Mouse (Mus musculus) lung, embryonic 14.5 days (tissue): ENCODE measurements at regions not wholly inside any gene's neighbourhood (a gene's known extent, or its start where the extent isn't known, plus 50 kb on each side); places are given as distances from the start of the nearest gene placed in this dataset.

Experiments
- ATAC-seq: fragments of 200-750 bp; cut with Nextera tagmentation; 2 replicates; pipeline ENCODE4 v1.8.0; 2017; ENCODE audit warnings: mild to moderate bottlenecking, moderate TSS enrichment, moderate library complexity; ENCODE audit not compliant: insufficient read depth
- DNase-seq: peaks from one replicate; pipeline ENCODE4 v3.0.0-alpha.2; 2015
- H3K27ac ChIP-seq: fragments of 300-500 bp; sonication (generic); 2 replicates; pipeline ENCODE4 v1.5.1; 2014; ENCODE audit warnings: low read depth, mild to moderate bottlenecking, moderate library complexity
- H3K27me3 ChIP-seq: fragments of 300-500 bp; sonication (generic); 2 replicates; pipeline ENCODE4 v1.6.1; 2014; ENCODE audit warnings: low read length, control low read depth; ENCODE audit not compliant: insufficient read depth
- H3K36me3 ChIP-seq: fragments of 300-500 bp; sonication (generic); 2 replicates; pipeline ENCODE4 v1.6.1; 2014; ENCODE audit warnings: control low read depth; ENCODE audit not compliant: insufficient read depth
- H3K4me1 ChIP-seq: fragments of 300-500 bp; sonication (generic); 2 replicates; pipeline ENCODE4 v1.6.1; 2014; ENCODE audit warnings: antibody characterized with exemption, control low read depth; ENCODE audit not compliant: insufficient read depth
- H3K4me2 ChIP-seq: fragments of 300-500 bp; sonication (generic); 2 replicates; pipeline ENCODE4 v1.6.1; 2014; ENCODE audit warnings: mild to moderate bottlenecking
- H3K4me3 ChIP-seq: fragments of 300-500 bp; sonication (generic); 2 replicates; pipeline ENCODE4 v1.5.1; 2014; ENCODE audit warnings: low read depth, low read length
- H3K9ac ChIP-seq: fragments of 300-500 bp; sonication (generic); 2 replicates; pipeline ENCODE4 v1.6.1; 2014
- H3K9me3 ChIP-seq: fragments of 300-500 bp; sonication (generic); 2 replicates; pipeline ENCODE4 v1.6.1; 2016; ENCODE audit warnings: low read depth, low read length, control low read depth
- CTCF ChIP-seq: IDR thresholded peaks from 2 replicates; pipeline ENCODE4 v1.5.1; 2016; ENCODE audit warnings: antibody characterized with exemption, low read depth
- WGBS: fragments of 180-500 bp; shearing (Covaris S2); extraction: QIAGEN DNeasy Blood & Tissue Kit; methylation state at CpG from one replicate; pipeline ENCODE4 v1.1.7; 2014; 5-methylcytosine and 5-hydroxymethylcytosine counted together

DNA sequence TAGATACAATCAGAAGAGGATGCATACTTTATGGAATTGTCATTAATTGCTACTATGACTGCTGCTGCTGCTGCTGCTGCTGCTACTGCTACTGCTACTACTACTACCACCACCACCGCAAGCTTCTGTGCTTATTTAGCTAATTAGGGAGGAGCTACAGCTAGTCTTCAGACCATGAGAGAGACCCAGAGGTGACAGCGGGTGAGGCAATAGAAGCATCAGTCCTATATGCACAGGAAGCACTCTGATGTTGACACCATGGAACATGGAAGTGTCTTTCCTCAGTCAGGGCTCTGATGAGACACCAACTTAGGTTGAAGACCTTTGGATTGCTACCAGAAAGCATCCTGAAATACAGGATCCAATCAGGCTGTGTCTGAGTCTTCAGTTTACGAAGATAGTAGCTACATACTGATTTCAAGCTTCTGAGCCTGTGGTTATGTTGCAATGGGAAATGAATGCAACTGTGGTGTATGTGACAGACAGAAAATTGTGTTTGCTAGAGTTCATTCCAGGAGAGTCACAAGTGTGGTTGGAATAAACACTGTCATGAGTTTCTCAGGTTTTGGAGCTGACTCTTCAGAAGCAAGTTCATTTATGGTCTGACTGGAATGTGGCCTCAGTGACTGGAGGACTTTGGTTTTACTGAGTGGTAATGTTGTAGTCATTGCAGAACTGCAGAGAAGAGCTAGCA is 355.0 kb downstream of the Mex3b start:
- Histone ChIP-seq H3K36me3 (no peaks in the 10 kb centered on the region), H3K9me3 (no peaks in the 10 kb centered on the region), H3K4me1 (0 out of 2 replicates have a peak, but pooled peaks cover 3% of the 10 kb centered on the region), H3K27ac (no peak overlapping the region), H3K4me3 (no peak overlapping the region), H3K9ac (no peak overlapping the region), H3K27me3 (no peaks in the 10 kb centered on the region), H3K4me2 (no peak overlapping the region)
- ATAC-seq (no peak), DNase-seq (no peak)
- 71% methylated on average over 3 of the region's 3 CpGs for WGBS
- no peak for TF ChIP-seq CTCF

GRCm38 (mm10) chr7:83227262-83228108 is 357.2 kb upstream of the Tmc3 start:
- H3K4me3 ChIP-seq: no peak overlapping the region
- no peak for TF ChIP-seq CTCF
- no peak overlapping the region for H3K9ac ChIP-seq
- H3K27me3 ChIP-seq: no peaks in the 10 kb centered on the region
- peaks cover 10% of the 10 kb centered on the region; the same call in 1 of the 2 replicates for H3K4me1 ChIP-seq
- WGBS: 43% methylated on average over 7 of the region's 7 CpGs
- H3K4me2 ChIP-seq: no peak overlapping the region
- ATAC-seq (no peak), DNase-seq (peak; percentile 70)
- H3K36me3 ChIP-seq: no peaks in the 10 kb centered on the region
- no peak overlapping the region for H3K27ac ChIP-seq
- H3K9me3 ChIP-seq: peaks cover 6% of the 10 kb centered on the region; the same call in 1 of the 2 replicates

- peaks cover 6% of the 10 kb centered on the region; the same call in 1 of the 2 replicates for H3K9me3 ChIP-seq
- peak overlapping the region; percentile 42 for H3K27ac ChIP-seq
- no peaks in the 10 kb centered on the region for H3K27me3 ChIP-seq
- H3K36me3 ChIP-seq: no peaks in the 10 kb centered on the region
- H3K4me3 ChIP-seq: no peak overlapping the region
- ATAC-seq (peak; percentile 79), DNase-seq (peak; percentile 83)
- 36% methylated on average over 3 of the region's 3 CpGs for WGBS
- H3K4me1 ChIP-seq: peaks cover 10% of the 10 kb centered on the region; the same call in 1 of the 2 replicates
- no peak overlapping the region for H3K4me2 ChIP-seq
- no peak overlapping the region for H3K9ac ChIP-seq
- no peak for TF ChIP-seq CTCF
These were observed 354.0 kb upstream of the Tmc3 start for GRCm38 (mm10) chr7:83230496-83231325.

- Histone ChIP-seq H3K4me3 (no peak overlapping the region), H3K9me3 (no peaks in the 10 kb centered on the region), H3K27me3 (no peaks in the 10 kb centered on the region), H3K27ac (no peak overlapping the region), H3K4me1 (no peaks in the 10 kb centered on the region), H3K9ac (no peak overlapping the region), H3K36me3 (no peaks in the 10 kb centered on the region), H3K4me2 (no peak overlapping the region)
- no peak for ATAC-seq
- no peak for TF ChIP-seq CTCF
- no peak for DNase-seq
- WGBS: 87% methylated on average over 3 of the region's 3 CpGs
These were observed 349.1 kb upstream of the Tmc3 start for GRCm38 (mm10) chr7:83235659-83236058.

- 85% methylated on average over 3 of the region's 3 CpGs for WGBS
- Histone ChIP-seq H3K4me2 (no peak overlapping the region), H3K27me3 (no peaks in the 10 kb centered on the region), H3K4me3 (no peak overlapping the region), H3K36me3 (no peaks in the 10 kb centered on the region), H3K27ac (no peak overlapping the region), H3K4me1 (peaks cover 5% of the 10 kb centered on the region; the same call in 1 of the 2 replicates), H3K9ac (no peak overlapping the region), H3K9me3 (no peaks in the 10 kb centered on the region)
- no peak for DNase-seq
- ATAC-seq: no peak
- no peak for TF ChIP-seq CTCF
These were observed 347.4 kb upstream of the Tmc3 start for GRCm38 (mm10) chr7:83237336-83237735.

DNA sequence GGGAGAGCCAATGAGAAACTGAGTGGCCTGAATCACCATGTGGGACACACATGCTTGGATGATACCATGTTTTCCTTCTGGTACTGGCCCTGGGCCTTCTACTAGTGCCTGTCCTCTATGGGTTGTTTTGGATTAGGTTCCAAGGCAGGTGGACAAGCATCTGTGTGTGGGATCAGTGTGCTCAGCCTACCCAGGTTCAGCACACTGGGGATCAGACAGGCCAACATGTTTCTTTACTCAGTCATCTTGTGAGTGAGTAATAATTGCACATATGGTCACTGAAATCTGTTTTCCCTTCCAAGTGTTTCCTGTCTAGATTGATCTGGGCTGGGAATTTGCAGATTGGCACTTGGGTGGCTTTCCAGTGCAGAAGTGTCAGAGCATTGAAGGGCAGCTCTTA is 346.6 kb upstream of the Tmc3 start:
- H3K4me1 ChIP-seq: peaks cover 5% of the 10 kb centered on the region; the same call in 1 of the 2 replicates
- no peak overlapping the region for H3K9ac ChIP-seq
- no peak for TF ChIP-seq CTCF
- ATAC-seq (no peak), DNase-seq (no peak)
- no peak overlapping the region for H3K4me3 ChIP-seq
- no peaks in the 10 kb centered on the region for H3K27me3 ChIP-seq
- no peak overlapping the region for H3K27ac ChIP-seq
- H3K36me3 ChIP-seq: no peaks in the 10 kb centered on the region
- no peak overlapping the region for H3K4me2 ChIP-seq
- H3K9me3 ChIP-seq: no peaks in the 10 kb centered on the region
